Mouse (Mus musculus): Measurements from ENCODE around the gene Ppp2r5e.
"Not testable (repeated sequence)": the region's sequence is repeated elsewhere in the genome, so short reads cannot be mapped to it uniquely, and the experiment has no call there.

Gene Ppp2r5e

DNA sequence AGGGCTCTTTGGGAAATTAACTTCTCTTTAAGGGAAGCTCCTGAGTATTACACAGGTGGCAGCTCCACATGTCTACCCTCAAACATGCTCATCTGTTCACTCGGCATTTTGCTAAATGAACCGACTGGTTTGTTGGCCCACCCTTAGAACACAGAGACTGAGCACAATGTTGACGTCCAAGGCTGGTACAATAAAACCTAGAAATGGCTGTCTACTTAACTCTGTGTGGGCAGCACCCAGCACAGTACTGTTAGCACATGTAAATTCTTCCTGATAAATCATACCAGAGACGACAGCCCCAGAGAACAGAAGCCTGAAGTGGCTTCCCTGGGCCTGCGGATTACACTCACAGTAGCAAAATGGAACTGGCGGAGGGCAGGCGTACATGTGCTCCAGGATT is 59.5 kb downstream of the Ppp2r5e start:
- no peak for DNase-seq

DNA sequence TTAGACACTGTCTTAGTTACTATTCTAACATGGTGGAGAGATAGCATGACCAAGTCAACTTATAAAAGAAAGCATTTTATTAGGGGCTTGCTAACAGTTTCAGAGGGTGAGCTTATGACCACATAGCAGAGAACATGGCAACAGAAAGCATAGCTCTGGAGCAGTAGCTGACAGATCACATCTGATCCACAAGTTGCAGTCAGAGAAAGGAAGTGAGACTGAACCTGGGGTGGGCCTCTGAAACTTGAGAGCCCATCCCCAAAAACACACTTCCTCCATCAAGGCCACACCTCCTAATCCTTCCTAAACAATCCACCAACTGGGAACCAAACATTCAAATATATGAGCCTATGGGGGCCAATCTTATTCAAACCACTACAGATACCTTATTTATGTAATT is 62.9 kb downstream of the Ppp2r5e start:
- DNase-seq, result no peak

DNA sequence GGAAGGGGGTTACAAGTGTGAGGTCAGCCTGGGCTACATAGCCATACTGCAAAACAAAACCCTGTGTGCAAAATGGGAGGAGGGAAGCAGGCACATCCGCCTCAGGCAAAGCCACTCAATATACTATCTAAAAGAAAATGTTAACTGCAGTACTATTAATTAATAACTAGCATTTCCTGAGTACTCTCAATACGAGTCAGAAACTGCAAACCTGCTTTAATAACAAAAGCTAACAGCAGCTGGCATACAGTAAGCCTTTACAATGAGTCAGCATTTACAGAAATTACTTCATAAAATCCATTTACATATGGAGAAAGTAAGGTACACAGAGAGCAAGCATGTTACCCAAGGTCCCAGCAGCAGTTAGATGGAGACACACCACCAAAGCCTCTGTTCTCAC is 64.2 kb downstream of the Ppp2r5e start:
- no peak for DNase-seq

DNA sequence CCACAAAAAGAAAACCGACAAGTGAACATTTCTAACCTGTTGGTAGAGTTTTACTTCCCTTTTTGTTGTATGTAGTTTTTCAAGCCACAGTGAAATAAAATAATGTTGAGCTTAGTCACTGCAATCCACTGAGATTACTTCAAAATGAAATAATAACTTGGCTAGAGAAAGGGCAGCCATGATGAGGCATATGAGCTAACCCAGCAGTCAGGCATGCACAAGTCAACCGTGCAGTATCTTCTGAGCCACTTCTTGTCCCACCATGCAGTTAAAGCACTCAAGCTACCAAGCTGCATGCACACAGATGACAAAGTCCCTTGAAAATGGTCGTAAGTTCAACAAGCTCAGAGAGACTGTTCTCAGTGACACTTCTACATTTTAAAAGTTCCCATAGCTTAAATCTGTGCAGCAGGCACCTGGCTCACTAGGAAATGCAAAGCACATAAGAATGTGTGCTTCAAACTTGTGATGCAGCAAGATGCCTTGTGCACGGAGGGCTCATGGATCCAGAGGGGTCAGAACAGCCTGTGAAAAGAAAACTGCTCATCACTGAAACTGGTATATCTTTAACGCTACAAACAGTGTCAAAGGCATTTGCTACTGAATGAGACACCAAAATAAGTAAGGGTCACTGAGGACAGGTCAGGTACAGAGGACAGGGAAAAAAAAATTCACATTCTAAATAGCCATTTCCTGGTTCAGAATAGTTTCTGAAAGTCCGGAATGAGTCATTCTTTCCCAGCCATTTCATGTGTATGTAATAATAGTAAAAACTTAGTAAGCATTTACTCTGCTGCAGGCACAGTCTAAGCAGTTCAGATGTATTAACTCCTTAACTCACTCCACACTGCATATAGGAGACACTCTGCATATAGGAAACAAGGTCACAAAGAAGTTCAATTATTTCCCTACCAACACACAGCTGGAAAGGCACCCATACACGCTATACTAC is 66.9 kb downstream of the Ppp2r5e start:
- DNase-seq, result no peak

DNA sequence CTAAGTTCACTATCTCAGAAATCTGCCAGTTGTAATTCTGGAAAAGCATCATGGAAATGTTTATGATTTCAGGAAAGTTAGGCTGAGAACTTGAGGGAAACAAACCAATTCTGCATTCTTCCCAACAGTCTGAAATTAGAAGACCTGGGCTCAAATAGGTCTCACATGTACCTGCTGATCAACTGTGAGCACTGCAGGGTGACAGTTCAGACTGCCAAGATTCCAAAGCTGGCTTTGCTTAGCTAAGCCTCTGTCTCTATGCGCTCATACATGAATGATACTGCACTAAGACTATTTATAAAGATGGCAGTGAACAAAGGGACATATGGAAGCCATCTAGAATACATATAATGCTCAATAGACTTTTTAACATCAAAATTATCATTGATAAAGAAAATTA is 67.7 kb downstream of the Ppp2r5e start:
- no peak for DNase-seq

DNA sequence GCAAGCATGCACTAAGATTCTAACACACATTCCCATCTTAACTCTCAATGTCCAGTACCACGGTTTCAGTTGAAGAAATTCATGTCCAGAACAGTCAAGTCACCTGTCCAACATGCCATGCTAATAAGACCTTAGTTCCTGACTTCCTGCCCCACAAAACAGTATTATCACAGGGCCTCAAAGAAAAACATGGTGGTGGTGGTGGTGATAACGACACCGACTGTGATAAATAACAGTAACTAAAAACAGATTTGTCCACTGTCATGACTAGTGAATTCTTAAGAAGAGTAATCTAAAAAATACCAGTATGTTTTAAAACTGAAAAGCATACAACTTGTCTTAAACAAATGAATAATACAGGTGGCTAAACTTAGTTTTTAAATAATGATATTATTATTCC is 71.8 kb downstream of the Ppp2r5e start:
- no peak for DNase-seq

DNA sequence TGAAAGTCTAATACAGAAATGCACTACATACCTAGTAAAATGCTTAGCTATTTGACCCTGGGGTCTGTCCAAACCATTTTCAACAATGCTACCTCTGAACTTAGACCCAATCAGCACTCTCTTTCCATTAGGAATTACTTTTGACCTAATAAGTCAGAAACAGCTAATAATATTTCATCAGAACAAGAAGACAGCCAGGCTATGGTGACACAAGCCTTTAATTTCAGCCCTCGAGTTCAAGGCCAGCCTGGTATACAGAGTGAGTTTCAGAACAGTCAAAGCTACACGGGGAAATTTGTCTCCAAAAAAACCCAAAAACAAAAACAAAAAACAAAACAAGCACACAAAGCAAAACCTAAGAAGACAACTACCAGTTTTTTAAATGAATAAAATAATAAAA is 73.1 kb downstream of the Ppp2r5e start:
- no peak for DNase-seq

DNA sequence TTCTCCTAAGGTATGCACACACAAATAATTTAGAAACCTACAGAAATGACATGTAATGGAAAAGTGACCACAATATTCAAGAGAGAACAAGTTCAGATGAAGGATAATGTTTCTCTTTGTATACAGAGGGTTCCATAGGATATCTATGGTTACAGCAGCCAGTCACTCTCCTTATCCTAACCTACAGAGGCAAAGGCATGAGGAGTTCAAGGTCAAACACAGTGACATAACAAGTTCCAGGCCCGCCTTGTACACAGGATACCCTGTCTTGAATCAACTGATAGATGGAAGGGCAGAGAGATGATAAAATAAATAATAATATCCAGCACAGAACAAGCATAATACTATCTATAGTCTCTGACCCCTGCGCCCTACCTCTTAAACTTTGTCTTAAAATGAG is 73.7 kb downstream of the Ppp2r5e start:
- no peak for DNase-seq

DNA sequence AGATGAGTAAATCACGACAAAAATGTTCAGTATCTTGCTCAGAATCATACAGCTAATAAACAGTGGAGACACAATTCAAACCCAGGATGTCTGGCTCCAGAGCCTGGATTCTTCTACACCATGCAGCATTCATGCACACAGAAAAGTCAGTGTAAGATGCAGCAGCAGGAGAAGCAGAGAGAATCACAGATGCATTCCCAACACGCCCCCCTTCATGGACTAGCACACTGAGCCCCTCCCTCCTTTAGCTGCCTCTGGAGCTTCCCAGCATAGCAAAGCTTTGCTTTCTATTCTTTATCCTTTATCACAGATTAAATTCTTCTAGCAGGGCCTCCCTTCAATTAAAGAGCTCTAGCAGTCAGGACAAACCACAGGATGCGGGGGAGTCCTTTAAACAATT is 75.7 kb downstream of the Ppp2r5e start:
- DNase-seq, result peak; percentile 23 to 31

DNA sequence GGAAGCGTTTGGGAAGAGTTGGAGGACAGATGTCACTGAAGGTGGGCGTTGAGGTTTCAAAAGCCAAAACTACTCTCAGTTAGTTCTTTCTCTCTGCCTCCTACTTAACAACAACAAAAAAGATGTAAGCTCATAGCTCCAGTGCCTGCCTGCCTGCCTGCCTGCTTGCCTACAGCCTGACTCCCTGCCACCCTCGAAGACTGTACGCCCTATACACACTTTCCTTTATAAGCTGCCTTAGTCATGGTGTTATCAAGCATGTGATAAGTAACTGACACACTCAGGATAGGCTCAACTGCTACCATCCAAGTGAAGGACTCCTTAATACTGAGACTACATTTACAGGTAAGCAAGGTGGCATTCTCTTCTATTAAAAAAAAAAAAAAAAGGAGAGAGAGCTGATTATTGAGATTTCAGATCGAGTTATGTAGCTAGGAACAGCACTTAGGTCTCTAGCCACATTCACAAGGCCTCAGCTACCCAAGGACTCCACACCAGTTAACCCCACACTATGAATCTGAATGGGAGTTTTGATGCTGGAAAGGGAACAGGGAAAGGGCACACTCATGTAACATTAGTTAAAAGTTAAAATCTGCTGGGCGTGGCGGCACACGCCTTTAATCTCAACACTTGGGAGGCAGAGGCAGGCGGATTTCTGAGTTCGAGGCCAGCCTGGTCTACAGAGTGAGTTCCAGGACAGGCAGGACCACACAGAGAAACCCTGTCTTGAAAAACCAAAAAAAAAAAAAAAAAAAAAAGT is 76.7 kb downstream of the Ppp2r5e start:
- DNase-seq, result no peak

DNA sequence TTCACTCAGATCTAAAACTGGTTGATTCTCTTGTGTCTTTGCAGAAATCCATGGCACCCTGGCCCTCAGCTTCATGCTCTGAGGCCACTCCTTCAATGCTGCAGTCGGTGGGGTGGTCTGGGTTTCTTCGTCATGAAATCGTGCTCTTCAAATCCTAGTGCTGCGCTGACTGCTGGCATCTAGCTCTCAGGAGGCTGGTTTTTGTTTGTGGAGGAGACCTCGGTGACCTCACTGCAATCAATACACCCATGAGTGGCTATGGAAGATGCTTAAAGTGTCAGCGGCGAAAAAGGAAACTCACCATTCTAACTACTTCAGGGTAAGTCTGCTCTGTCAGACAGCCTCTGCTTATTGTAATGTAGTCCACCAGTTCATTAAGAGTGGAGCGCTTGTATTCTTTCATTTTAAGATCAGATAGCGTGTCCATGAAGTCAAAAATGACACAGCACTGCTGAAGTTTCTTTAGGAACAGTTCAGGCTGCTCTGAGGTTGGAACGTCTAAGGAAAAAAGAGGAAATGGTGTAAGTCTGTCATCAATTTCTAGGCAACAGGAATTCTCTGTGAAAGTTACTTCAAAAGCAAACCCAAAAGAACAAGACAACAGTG is 80.6 kb downstream of the Ppp2r5e start:
- DNase-seq, result no peak

DNA sequence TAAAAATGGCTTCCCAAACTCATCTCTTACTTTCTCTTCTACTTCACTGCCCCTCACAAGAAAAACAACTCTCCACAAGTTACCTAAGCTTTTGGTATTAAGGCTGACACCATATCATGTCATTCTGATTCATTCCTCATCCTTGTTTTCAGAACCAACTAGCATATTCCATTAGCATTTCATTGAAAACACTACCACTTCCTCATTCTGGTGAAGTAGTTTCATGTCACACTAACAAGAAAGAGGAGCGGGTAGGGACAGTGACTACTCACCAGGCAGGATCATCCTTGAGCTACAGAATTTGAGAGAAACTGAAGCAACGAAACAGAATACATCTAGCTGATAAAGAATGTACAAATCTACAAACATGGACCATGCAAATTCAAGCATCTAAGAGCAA is 84.5 kb downstream of the Ppp2r5e start:
- DNase-seq, result no peak

DNA sequence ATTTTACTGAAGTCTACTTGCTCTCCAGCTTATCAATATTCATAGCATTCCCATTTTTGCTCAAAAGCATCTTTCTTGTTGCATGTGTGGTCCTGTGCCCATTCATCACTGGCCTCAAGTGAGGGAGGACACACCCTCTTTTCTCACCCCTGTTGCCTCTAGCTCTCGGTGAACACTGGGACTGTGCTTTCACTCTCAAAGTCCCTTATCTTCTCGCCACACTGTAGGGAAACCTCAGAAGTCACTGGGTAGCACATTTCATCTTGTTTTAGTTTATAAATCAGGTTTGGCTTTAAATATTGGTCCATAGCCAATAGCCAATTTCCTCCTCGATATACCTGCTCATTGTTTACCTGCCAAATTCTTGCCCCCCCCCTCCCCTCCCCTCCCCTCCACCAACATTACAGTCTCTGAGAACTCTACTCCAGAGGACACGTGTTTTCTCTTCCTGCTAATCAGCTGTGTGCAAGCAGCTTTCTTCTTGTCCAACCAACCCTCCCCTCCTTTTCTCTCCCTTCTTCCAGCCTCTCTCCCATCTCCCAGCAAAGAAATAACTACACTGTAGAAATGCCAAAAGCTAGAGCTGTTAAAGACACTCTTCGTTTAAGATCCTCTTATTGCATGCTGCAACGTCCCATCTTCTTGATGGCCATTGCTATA is 90.9 kb downstream of the Ppp2r5e start:
- no peak for DNase-seq

DNA sequence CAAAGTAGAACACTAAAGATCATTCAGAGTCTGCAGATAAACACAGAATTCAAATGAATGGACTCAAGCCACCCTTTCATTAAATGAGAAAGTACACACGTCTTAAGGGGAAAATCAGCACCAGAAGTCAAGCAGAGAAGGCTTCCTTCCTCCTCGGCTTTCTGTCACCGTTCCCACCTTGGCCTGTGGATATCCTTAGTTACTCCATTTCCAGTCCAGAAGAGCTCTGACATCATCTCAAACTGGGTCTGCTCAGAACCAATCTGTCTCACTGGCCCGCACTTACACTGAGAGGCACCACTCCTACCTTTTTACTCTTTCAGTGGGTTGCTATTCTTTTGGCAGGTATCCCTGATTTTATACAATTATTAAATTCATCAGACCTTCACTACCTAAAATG is 93.4 kb downstream of the Ppp2r5e start:
- no peak for DNase-seq

DNA sequence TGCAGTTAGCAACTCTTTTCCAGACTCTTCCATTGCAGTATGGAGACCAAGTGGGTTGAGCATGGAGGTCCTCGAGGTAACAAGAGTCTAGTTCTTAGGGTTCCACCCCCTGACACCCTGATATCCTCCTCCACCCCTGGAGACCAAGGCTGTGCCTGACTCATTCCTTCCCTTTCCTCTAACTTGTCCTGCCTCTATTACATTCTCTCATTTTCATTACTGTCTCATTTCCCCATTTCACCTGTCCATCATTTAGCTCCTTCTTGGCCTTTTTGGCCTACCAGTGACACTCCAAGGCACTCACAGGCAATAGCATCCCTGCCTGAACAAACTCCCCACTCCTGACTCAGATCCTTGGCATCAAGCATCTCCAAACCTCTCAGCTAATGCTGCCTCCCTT is 98.3 kb downstream of the Ppp2r5e start:
- DNase-seq, result no peak

DNA sequence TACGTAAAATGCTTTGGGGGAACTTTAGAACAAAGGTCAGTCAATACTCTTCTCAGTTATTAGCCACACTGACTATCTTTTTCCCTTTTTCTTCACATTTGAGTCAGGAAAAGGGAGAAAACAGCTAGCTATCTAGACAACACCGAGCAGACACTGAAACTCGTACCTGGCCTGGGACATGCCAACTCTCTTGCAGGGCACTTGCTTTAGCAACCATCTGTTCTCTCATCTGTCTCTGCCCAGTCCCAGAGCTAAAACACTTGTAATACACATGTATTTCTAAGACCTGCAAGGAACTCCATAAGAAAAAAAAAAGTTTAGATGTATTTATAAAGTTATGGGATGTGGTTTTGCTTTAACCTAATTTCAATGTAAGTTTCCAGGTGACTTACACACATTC is 100.4 kb downstream of the Ppp2r5e start:
- DNase-seq, result no peak

DNA sequence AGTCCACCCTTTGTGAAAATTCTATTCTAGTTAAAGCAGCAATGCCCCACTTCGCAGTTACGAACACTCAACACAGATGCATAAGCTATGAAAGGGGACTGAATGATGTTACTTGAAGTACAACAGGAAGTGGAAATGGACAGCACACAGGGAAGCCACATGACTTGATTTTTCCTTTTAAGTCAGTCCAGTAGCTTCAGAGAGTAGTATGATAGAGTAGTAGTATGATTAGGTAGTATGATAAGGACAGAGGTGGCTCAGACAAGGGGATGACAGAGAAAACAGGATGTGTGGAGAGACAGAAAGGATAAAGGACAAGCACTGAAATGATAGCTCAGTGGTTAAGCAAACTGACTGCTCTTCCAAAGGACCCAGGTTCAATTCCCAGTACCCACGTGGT is 101.4 kb downstream of the Ppp2r5e start:
- no peak for DNase-seq

DNA sequence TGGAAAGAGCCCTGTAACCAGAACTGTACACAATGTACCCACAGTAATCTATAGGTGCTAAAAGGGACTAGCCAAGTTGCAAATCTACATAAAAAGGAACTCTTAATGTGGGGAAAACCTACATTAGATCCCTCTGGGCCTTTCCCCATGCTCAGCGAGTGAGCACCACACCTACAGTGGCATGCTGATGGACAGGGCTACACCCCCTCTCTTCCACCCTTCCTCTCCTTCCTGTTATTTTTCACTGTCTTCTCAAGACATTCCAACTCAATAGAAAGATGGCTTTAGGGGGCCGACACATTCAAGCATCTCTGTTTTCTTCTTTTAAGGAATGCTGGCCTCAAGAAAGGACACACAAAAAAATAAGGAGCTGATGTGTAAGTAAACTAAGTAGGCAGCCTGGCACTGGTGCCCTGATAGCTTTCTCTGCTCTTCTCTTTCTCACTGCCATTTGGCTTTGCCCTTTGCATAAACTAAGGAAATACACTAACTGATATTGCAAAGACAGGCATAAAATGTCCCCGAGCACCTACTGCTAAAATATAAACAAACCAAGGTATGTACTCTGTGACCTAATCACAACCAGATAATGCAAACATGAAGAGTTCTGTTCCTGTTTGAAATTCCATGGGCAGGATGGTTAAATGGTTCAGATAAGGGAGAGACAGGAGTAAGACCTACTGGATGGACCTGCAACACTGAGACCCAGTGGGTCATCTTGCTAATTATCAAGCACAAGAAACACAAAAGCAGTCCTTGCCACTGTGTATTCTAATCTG is 103.3 kb downstream of the Ppp2r5e start:
- DNase-seq, result no peak

DNA sequence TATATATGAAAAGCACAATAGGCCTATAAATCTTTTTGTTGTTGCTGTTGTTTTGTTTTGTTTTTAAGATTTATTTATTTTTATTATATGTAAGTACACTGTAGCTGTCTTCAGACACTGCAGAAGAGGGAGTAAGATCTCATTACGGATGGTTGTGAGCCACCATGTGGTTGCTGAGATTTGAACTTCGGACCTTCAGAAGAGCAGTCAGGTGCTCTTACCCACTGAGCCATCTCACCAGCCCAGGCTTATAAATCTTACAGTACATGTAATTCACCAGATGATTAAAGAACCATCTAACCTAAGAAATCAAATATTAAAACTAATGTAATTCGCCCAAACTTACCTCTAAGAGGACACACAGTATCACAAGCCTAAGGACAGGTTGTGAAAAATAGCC is 103.9 kb downstream of the Ppp2r5e start:
- not testable (repeated sequence) for DNase-seq

DNA sequence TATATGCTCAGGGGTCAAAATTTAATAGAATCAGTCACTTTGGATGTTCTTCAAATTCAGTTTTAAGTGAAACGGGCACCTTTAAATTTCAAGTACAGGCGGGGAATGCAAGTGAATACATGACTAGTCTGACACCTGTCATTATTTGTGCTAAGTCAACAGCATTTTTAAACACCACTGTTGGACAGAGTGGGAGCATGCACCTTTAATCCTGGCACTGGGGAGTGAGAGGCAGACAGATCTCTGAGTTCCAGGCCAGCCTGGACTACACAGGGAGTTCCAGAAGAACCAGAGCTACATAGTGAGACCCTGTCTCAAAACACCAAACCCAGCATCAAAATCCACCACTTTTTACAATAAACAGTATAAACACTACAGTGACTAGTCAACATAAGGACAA is 108.5 kb downstream of the Ppp2r5e start:
- DNase-seq, result no peak

DNA sequence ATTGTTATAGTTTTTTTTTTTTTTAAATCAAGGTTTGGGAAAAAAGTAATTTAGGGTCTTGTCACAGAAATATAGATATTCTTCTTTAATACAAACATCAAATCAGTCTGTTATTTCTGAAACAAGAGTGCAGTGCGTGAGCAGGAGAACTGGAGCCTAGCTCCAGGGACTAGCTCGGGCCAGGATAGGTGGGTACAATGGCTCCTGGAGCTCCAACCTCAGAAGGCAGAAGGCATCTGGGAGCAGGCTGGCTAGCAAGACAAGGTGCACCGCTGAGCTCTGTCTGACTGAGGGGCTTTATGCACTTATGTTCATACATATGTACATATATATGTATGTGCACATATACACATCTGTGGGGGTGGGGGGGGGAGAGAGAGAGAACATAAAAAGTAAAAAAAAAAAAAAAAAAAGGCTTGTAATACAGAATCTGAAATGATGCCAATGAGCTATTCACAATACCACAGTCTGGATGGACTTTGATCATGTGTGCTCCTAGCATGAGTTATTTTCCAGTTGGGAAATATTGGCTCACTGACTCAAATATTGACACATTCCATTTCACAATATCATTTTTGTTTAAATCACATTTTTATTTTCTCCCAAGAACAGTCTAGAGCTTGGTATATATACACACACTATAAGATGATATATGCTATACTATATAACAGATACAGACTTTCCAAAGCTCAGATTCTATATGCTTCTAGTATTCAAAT is 109.3 kb downstream of the Ppp2r5e start:
- no peak for DNase-seq

DNA sequence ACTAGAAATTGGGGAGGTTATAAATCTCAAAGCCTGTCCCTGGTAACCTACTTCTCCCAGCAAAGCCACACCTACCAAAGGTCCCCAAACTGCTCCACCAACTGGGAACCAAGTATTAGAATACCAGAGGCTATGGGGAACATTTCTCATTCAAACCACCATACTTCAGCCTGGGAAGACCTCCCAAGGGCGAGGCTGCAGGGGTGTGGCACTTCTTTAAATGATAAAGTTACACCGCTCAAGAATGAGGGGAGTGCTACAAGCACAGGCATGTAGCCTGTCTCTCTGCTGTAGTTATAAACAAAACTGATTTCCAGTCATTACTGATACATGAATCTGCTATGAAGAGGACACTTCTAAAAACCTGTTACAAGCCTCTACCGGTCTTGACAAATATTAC is 113.3 kb downstream of the Ppp2r5e start:
- DNase-seq, result no peak
